Mouse (Mus musculus): Measurements from ENCODE around the gene Serpina9. TPM values are rescaled to one million over a fixed set of nuclear protein-coding genes. Genes with fewer than 3 reads are reported as not detected.
A peak's percentile ranks its signal among the peaks of the same experiment; 100 is the strongest.

Serpina9 gene
- polyA plus RNA-seq, 1 experiment from 2014 or later = not detected

DNA sequence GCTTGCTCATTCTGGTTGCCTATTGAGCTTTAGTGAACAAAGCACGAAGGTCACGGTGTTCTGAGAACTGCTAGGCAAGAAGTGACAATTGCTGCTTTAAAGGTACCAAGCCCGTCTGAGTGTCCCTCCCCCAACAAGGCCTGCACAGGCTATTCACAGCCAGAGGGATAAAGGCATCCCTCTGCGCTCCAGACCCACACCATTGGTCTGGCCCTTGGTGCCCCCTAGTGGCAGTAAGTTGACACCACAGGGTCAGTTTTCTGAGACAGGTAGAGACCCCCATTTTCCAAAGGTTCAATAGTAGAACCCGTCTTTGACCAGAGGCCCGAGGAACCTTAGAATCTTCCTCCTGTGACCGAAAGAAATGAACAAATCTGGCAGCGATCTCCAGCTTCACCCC lies 16.4 kb upstream of the Serpina9 start:
- no peak overlapping the region for H3K4me3 ChIP-seq (replicated peaks)
- no peaks in the 10 kb centered on the region for H3K36me3 ChIP-seq
- no peak for ATAC-seq (ENCODE audit: low FRiP score)
- no peaks in the 10 kb centered on the region for H3K27me3 ChIP-seq (replicated peaks)
- WGBS = 49% methylated on average over 8 of the region's 8 CpGs
- no peaks in the 10 kb centered on the region for H3K4me1 ChIP-seq
- no peak overlapping the region for H3K27ac ChIP-seq (replicated peaks)
- no peak overlapping the region for H3K9ac ChIP-seq (replicated peaks)
- no peaks in the 10 kb centered on the region; the same call in 1 of the 2 replicates for H3K9me3 ChIP-seq (replicated peaks)
- no peak overlapping the region for H3K4me2 ChIP-seq

- Histone ChIP-seq H3K4me1 (no peaks in the 10 kb centered on the region), H3K9me3 (replicated peaks) (no peaks in the 10 kb centered on the region), H3K27me3 (replicated peaks) (no peaks in the 10 kb centered on the region), H3K4me2 (no peak overlapping the region), H3K36me3 (no peaks in the 10 kb centered on the region), H3K27ac (replicated peaks) (no peak overlapping the region), H3K4me3 (replicated peaks) (no peak overlapping the region), H3K9ac (replicated peaks) (no peak overlapping the region)
- no peak for ATAC-seq (ENCODE audit: low FRiP score)
- WGBS = 75% methylated on average over 3 of the region's 3 CpGs
These were observed 1.7 kb upstream of the Serpina9 start for GRCm38 (mm10) chr12:104015280-104015679.

DNA sequence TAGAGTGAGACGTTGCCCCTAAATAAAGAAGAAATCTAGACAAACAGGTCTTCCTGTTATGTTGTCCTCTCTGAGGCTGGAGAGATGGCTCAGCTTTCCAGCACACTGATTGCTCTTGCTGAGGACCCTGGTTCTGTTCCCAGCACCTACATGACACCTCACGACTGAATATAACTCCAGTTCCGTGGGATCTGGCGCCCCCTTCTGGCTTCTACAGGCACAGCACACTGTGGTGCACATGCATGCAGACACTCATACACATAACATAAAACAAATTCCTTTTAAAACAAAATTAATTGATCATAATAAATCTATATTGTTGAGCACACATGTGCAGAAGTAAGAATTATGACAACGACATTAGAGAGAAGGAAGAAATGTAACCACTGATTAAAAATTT lies 8.9 kb downstream of the Serpina9 start:
- no peaks in the 10 kb centered on the region for H3K4me1 ChIP-seq

DNA sequence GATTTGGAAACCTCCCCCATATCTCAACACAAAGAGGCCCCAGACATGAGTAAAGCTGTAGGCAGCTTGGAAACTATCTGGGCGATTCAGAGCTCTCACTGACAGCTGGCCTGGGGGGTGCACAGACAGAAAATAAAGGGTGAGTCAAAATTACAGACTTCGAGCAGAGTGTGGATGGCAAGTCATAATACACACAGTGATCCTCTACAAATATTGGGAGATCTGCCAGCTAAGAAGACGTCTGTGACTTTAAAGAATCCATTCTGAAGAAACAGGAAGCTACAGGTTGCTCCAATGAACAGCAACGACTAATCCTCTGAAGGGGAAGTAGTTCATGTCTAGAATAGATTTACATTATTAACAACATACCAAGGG lies 10.3 kb downstream of the Serpina9 start:
- Histone ChIP-seq H3K36me3 (no peaks in the 10 kb centered on the region), H3K4me3 (replicated peaks) (no peak overlapping the region), H3K27me3 (replicated peaks) (no peaks in the 10 kb centered on the region), H3K27ac (replicated peaks) (no peak overlapping the region), H3K9ac (replicated peaks) (no peak overlapping the region), H3K9me3 (replicated peaks) (no peaks in the 10 kb centered on the region), H3K4me2 (no peak overlapping the region), H3K4me1 (no peaks in the 10 kb centered on the region; the same call in 1 of the 2 replicates)
- WGBS = 69% methylated on average over 4 of the region's 4 CpGs
- no peak for ATAC-seq (ENCODE audit: low FRiP score)

More for the DNA sequence above, 8.9 kb downstream of the Serpina9 start:
- no peak overlapping the region for H3K27ac ChIP-seq (replicated peaks)
- H3K36me3 ChIP-seq = no peaks in the 10 kb centered on the region
- 83% methylated on average over 5 of the region's 5 CpGs for WGBS
- H3K4me2 ChIP-seq = no peak overlapping the region
- no peak overlapping the region for H3K9ac ChIP-seq (replicated peaks)
- H3K4me3 ChIP-seq (replicated peaks) = no peak overlapping the region
- no peak for ATAC-seq (ENCODE audit: low FRiP score)
- H3K9me3 ChIP-seq (replicated peaks) = no peaks in the 10 kb centered on the region
- H3K27me3 ChIP-seq (replicated peaks) = no peaks in the 10 kb centered on the region

DNA sequence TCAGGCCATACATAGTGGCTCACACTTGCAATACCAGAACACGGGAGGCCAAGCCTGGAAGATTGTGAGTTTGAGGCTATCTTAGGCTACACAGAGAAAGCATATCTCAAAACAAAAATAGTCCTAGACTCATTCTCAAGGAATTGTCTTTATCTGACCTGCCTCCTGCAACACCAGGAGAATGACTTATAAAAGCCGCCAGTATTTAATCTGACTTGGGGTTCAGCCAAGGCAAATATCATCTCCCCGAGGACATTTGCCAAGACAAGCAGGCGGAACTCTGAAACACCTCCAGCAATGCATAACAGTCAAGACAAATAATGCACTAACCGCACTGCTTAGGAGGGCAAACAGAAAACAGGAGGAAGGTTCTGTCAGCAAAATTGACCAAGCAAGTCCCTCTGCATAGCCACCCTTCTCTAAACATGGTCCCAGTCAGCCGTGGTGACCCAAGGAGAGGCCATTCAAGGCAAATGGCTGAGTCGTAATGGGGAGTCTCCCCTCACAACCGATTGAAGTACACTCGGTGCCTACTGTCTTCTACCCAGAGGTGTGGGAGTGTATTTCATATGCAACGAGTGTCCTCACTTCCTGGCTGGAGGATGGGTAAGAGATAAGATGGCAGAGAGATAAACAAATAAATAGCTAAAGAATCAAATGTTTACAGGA lies 10.9 kb downstream of the Serpina9 start:
- Histone ChIP-seq H3K4me1 (no peaks in the 10 kb centered on the region; the same call in 1 of the 2 replicates), H3K4me2 (no peak overlapping the region), H3K36me3 (no peaks in the 10 kb centered on the region), H3K4me3 (replicated peaks) (no peak overlapping the region), H3K27me3 (replicated peaks) (no peaks in the 10 kb centered on the region), H3K9ac (replicated peaks) (no peak overlapping the region), H3K27ac (replicated peaks) (no peak overlapping the region), H3K9me3 (replicated peaks) (no peaks in the 10 kb centered on the region)
- 87% methylated on average over 10 of the region's 10 CpGs for WGBS
- no peak for ATAC-seq (ENCODE audit: low FRiP score)

- 90% methylated on average over 3 of the region's 3 CpGs for WGBS
- no peak for ATAC-seq (ENCODE audit: low FRiP score)
These were observed 13.0 kb downstream of the Serpina9 start for GRCm38 (mm10) chr12:104000594-104000993.

GRCm38 (mm10) chr12:103999611-104000010 lies 13.9 kb downstream of the Serpina9 start:
- Histone ChIP-seq H3K4me2 (no peak overlapping the region), H3K36me3 (no peaks in the 10 kb centered on the region), H3K4me3 (replicated peaks) (no peak overlapping the region), H3K27me3 (replicated peaks) (no peaks in the 10 kb centered on the region), H3K4me1 (no peaks in the 10 kb centered on the region; the same call in 1 of the 2 replicates), H3K27ac (replicated peaks) (no peak overlapping the region), H3K9ac (replicated peaks) (no peak overlapping the region), H3K9me3 (replicated peaks) (no peaks in the 10 kb centered on the region)
- ATAC-seq (ENCODE audit: low FRiP score) = no peak
- WGBS = 62% methylated on average over 8 of the region's 8 CpGs

More at GRCm38 (mm10) chr12:104000594-104000993, 13.0 kb downstream of the Serpina9 start:
- Histone ChIP-seq H3K9ac (replicated peaks) (no peak overlapping the region), H3K9me3 (replicated peaks) (no peaks in the 10 kb centered on the region), H3K4me3 (replicated peaks) (no peak overlapping the region), H3K27ac (replicated peaks) (no peak overlapping the region), H3K4me1 (no peaks in the 10 kb centered on the region; the same call in 1 of the 2 replicates), H3K4me2 (no peak overlapping the region), H3K36me3 (no peaks in the 10 kb centered on the region), H3K27me3 (replicated peaks) (no peaks in the 10 kb centered on the region)

DNA sequence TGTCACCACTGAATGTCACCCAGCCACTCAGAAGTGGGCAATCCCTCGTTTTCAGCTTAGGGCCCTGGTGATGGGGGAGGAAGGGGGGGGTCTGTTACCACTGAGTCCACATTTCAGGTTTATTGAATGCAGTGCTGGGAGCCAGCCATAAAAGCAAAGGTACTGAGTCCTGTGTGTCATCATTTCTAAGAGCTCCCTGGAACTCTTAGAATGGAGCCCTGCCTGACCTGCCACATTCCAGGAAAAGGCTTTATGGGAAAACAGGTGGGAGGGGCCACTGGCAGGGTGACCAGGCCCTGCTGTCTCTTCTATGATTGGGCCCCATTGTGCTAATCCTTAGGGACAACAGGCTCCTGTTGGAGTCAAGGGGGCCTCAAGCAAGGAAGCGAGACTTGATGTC lies 17.0 kb downstream of the Serpina9 start:
- ATAC-seq (ENCODE audit: low FRiP score) = no peak
- H3K27me3 ChIP-seq (replicated peaks) = no peaks in the 10 kb centered on the region
- no peak overlapping the region for H3K27ac ChIP-seq (replicated peaks)
- H3K36me3 ChIP-seq = no peaks in the 10 kb centered on the region
- H3K4me3 ChIP-seq (replicated peaks) = no peak overlapping the region
- no peaks in the 10 kb centered on the region for H3K9me3 ChIP-seq (replicated peaks)
- H3K4me2 ChIP-seq = no peak overlapping the region
- H3K9ac ChIP-seq (replicated peaks) = no peak overlapping the region
- H3K4me1 ChIP-seq = no peaks in the 10 kb centered on the region; the same call in 1 of the 2 replicates
- WGBS = 57% methylated on average over 2 of the region's 2 CpGs

GRCm38 (mm10) chr12:103995292-103996072 lies 18.1 kb downstream of the Serpina9 start:
- Histone ChIP-seq H3K27ac (replicated peaks) (no peak overlapping the region), H3K27me3 (replicated peaks) (no peaks in the 10 kb centered on the region), H3K9me3 (replicated peaks) (no peaks in the 10 kb centered on the region), H3K9ac (replicated peaks) (no peak overlapping the region), H3K36me3 (no peaks in the 10 kb centered on the region), H3K4me2 (no peak overlapping the region), H3K4me1 (no peaks in the 10 kb centered on the region; the same call in 1 of the 2 replicates), H3K4me3 (replicated peaks) (no peak overlapping the region)
- 45% methylated on average over 5 of the region's 5 CpGs for WGBS
- ATAC-seq (ENCODE audit: low FRiP score) = peak; percentile 81

DNA sequence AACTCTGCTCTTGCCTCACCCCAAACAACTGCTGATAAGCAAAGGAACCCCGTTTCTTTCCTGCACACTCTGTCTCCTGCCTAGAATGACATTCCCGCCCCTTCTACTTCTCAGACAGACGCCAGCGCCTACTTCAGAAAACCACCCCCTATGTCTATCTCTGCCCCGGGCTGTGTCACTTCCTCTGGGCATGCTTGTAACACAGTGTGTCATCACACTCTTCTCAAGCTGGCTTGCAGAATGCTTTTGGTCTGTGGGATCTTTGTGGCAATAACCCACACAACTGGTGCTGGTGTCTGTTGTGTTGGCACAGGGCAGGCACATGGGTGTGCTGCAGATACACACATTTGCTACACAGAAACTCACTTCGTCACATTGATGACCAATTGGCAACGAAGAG lies 20.6 kb downstream of the Serpina9 start:
- no peak overlapping the region for H3K4me3 ChIP-seq (replicated peaks)
- no peak overlapping the region for H3K4me2 ChIP-seq
- H3K36me3 ChIP-seq = no peaks in the 10 kb centered on the region
- no peaks in the 10 kb centered on the region for H3K9me3 ChIP-seq (replicated peaks)
- H3K9ac ChIP-seq (replicated peaks) = no peak overlapping the region
- H3K4me1 ChIP-seq = no peaks in the 10 kb centered on the region
- WGBS = 83% methylated on average over 7 of the region's 7 CpGs
- H3K27ac ChIP-seq (replicated peaks) = no peak overlapping the region
- ATAC-seq (ENCODE audit: low FRiP score) = no peak
- H3K27me3 ChIP-seq (replicated peaks) = no peaks in the 10 kb centered on the region

DNA sequence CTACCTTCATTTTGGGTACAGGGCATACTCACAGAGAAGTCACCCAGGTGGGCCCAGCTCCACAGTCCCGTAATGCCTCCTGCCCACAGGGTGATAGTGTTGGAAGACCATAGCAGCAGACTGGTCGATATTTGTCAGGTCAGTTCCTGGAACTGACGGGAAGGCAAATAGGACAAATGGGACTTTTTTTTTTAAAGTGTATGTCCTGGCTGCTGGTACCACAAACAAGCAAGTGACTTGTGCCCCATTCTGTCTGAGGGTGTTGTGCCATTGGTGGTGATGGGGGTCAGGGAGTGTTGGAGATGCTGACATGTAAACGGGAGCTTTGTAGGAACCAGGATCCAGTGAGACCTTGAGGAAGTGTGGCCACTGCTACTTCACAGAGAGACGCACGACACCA lies 23.7 kb downstream of the Serpina9 start, which contains the start of gene Serpina11:
TSS of gene Serpina11 (minus strand) at position 101 of the 400 bp plus-strand sequence.
- Histone ChIP-seq H3K36me3 (no peaks in the 10 kb centered on the region), H3K4me2 (no peak within 1 kb of the TSS), H3K9me3 (replicated peaks) (no peaks in the 10 kb centered on the region), H3K4me3 (replicated peaks) (no peak within 1 kb of the TSS), H3K27ac (replicated peaks) (no peak within 1 kb of the TSS), H3K9ac (replicated peaks) (no peak within 1 kb of the TSS), H3K4me1 (no peaks in the 10 kb centered on the region), H3K27me3 (replicated peaks) (no peaks in the 10 kb centered on the region)
- WGBS = 91% methylated on average over 6 of the region's 6 CpGs
- no peak for ATAC-seq (ENCODE audit: low FRiP score)

DNA sequence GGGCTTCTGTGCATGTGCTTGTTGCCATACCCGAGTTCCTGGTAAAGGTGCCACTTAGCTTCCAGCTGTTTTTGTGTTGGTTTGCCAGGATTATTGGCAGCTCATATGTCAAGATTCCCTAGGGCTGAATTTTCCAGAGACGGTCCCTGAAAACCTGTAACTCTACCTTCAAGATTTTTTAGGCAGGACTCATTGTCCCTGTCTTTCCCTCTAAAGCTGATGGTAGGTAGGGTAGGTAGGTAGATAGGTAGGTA lies 24.1 kb downstream of the Serpina9 start:
- Histone ChIP-seq H3K9me3 (replicated peaks) (no peaks in the 10 kb centered on the region), H3K27ac (replicated peaks) (no peak overlapping the region), H3K9ac (replicated peaks) (no peak overlapping the region), H3K27me3 (replicated peaks) (no peaks in the 10 kb centered on the region), H3K4me2 (no peak overlapping the region), H3K4me1 (no peaks in the 10 kb centered on the region), H3K4me3 (replicated peaks) (no peak overlapping the region), H3K36me3 (no peaks in the 10 kb centered on the region)
- no peak for ATAC-seq (ENCODE audit: low FRiP score)
- WGBS = 78% methylated on average over 2 of the region's 2 CpGs
